18 mouse cellular contexts compared by ENCODE assay signal in the genomic region with DNA sequence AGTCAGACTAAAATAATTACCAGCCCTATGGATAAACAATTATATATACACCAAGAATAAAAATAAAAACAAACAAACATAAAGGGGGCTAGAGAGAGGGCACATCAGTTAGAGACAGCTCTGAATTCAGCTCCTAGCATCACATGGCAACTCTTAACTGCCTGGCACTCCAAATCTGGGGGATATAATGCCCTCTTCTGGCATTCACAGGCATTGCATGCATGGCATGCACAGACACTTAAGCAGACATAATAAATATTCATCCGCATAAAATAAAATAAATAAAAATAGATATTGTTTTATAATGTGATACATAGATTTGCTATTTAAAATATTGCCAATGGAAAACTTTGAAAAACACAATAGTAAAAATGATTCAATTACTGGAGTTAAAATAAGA.
DNase-seq lines count a peak whose midpoint lies in the region; ATAC-seq and TF ChIP-seq lines count a peak whose summit lies in the region.
"Had no signal": no experiment of that assay in that cellular context is flagged by ENCODE, and none has a peak within 500 bp of the region (broad histone marks: within the 10 kb centered on the region; RNA-seq: fewer than 3 reads in every experiment).

No protein-coding gene starts in this region.

- no peak overlapping the region for H3K4me3 ChIP-seq in heart, adult 2 months
- no peak overlapping the region for H3K4me3 ChIP-seq in lung, embryonic 14.5 days (ENCODE audit: low read depth, low read length)
- no peak overlapping the region for H3K4me3 ChIP-seq in E14TG2a.4 (replicated peaks; ENCODE audit: low read length)
- H3K4me3 ChIP-seq: embryonic facial prominence, embryonic 12.5 days; hindbrain, embryonic 15.5 days; limb, embryonic 15.5 days; lung, embryonic 15.5 days; midbrain, embryonic 15.5 days; stomach, embryonic 15.5 days had no signal

- no peak overlapping the region for H3K9ac ChIP-seq in heart, adult 2 months (ENCODE audit: low read depth, low read length)
- H3K9ac ChIP-seq in lung, embryonic 14.5 days, result no peak overlapping the region
- H3K9ac ChIP-seq: embryonic facial prominence, embryonic 12.5 days; hindbrain, embryonic 15.5 days; limb, embryonic 15.5 days; lung, embryonic 15.5 days; midbrain, embryonic 15.5 days; stomach, embryonic 15.5 days had no signal

- H3K4me2 ChIP-seq in lung, embryonic 14.5 days, result no peak overlapping the region
- H3K4me2 ChIP-seq: embryonic facial prominence, embryonic 12.5 days; hindbrain, embryonic 15.5 days; limb, embryonic 15.5 days; lung, embryonic 15.5 days; midbrain, embryonic 15.5 days; stomach, embryonic 15.5 days had no signal

- no peak for DNase-seq in heart, adult 2 months
- DNase-seq in heart, postnatal 25 days (ENCODE audit: low spot score), result no peak
- DNase-seq in lung, embryonic 14.5 days, result no peak
- no peak for DNase-seq in lung, postnatal 25 days (ENCODE audit: low spot score)
- DNase-seq in ZHBTc4 (ENCODE audit: low read depth, low spot score), result peak; percentile 61
- DNase-seq in left cerebral cortex, postnatal 36 days (ENCODE audit: low spot score in 2 of 2), result no peak
- no peak for DNase-seq in urinary bladder, postnatal 25 days (ENCODE audit: low spot score)
- DNase-seq: cerebellum, postnatal 14 days; gastrocnemius, postnatal 10 days; kidney, adult 18-20 months; kidney, postnatal 25 days had no signal

- H3K36me3 ChIP-seq in heart, adult 2 months (ENCODE audit: control insufficient read depth, insufficient read depth, low read length), result no peaks in the 10 kb centered on the region
- no peaks in the 10 kb centered on the region for H3K36me3 ChIP-seq in lung, embryonic 14.5 days (ENCODE audit: insufficient read depth)
- H3K36me3 ChIP-seq in E14TG2a.4 (ENCODE audit: insufficient read depth, low read length), result no peaks in the 10 kb centered on the region
- H3K36me3 ChIP-seq: embryonic facial prominence, embryonic 12.5 days; hindbrain, embryonic 15.5 days; limb, embryonic 15.5 days; lung, embryonic 15.5 days; midbrain, embryonic 15.5 days; stomach, embryonic 15.5 days had no signal

- H3K79me2 ChIP-seq in heart, adult 2 months (replicated peaks; ENCODE audit: control insufficient read depth, insufficient read depth, low read length), result no peaks in the 10 kb centered on the region

- TF ChIP-seq CTCF in heart, adult 2 months (IDR thresholded peaks at IDR 0.05), result peak; percentile 23
- TF ChIP-seq CTCF in lung, embryonic 14.5 days (IDR thresholded peaks at IDR 0.05; ENCODE audit: low read depth), result peak; percentile 41
- peak; percentile 90 for TF ChIP-seq CTCF in E14TG2a.4 (conservative IDR thresholded peaks at IDR 0.05; ENCODE audit: low read length)

- WGBS in heart, adult 2 months, result 87% methylated on average over 1 of the region's 1 CpGs
- 76% methylated on average over 1 of the region's 1 CpGs for WGBS in lung, embryonic 14.5 days

- intact Hi-C loops in heart, adult 2 months (cut with DNase I), result no loop called here
- intact Hi-C loops in heart, postnatal 25 days (cut with DNase I), result no loop called here
- intact Hi-C loops in left cerebral cortex, postnatal 36 days (cut with DNase I), result no loop called here

- no peak for ATAC-seq in lung, embryonic 14.5 days (ENCODE audit: insufficient read depth)
- ATAC-seq: midbrain, embryonic 15.5 days had no signal

- no peaks in the 10 kb centered on the region for H3K4me1 ChIP-seq in heart, adult 2 months (ENCODE audit: control insufficient read depth, insufficient read depth, low read length)
- no peaks in the 10 kb centered on the region for H3K4me1 ChIP-seq in lung, embryonic 14.5 days (ENCODE audit: insufficient read depth)
- no peaks in the 10 kb centered on the region for H3K4me1 ChIP-seq in E14TG2a.4 (replicated peaks; ENCODE audit: low read depth, low read length)
- H3K4me1 ChIP-seq: embryonic facial prominence, embryonic 12.5 days; hindbrain, embryonic 15.5 days; limb, embryonic 15.5 days; lung, embryonic 15.5 days; midbrain, embryonic 15.5 days; stomach, embryonic 15.5 days had no signal

- TF ChIP-seq POLR2A in heart, adult 2 months (IDR thresholded peaks at IDR 0.05; ENCODE audit: insufficient read depth, low read depth, low read length), result no peak

- H3K27me3 ChIP-seq in heart, adult 2 months (ENCODE audit: control insufficient read depth, insufficient read depth, low read length), result no peaks in the 10 kb centered on the region
- H3K27me3 ChIP-seq in lung, embryonic 14.5 days (ENCODE audit: insufficient read depth, low read length), result no peaks in the 10 kb centered on the region
- peaks cover 3% of the 10 kb centered on the region; the same call in 1 of the 2 replicates for H3K27me3 ChIP-seq in E14TG2a.4 (ENCODE audit: insufficient read depth, low read length)
- H3K27me3 ChIP-seq: embryonic facial prominence, embryonic 12.5 days; hindbrain, embryonic 15.5 days; limb, embryonic 15.5 days; lung, embryonic 15.5 days; midbrain, embryonic 15.5 days; stomach, embryonic 15.5 days had no signal

- H3K27ac ChIP-seq in heart, adult 2 months, result no peak overlapping the region
- H3K27ac ChIP-seq in lung, embryonic 14.5 days (ENCODE audit: low read depth), result no peak overlapping the region
- H3K27ac ChIP-seq: embryonic facial prominence, embryonic 12.5 days; hindbrain, embryonic 15.5 days; limb, embryonic 15.5 days; lung, embryonic 15.5 days; midbrain, embryonic 15.5 days; stomach, embryonic 15.5 days had no signal

- TF ChIP-seq EP300 in heart, adult 2 months (IDR thresholded peaks at IDR 0.05; ENCODE audit: insufficient read depth, low read depth, low read length), result no peak

- H3K9me3 ChIP-seq in lung, embryonic 14.5 days (ENCODE audit: low read depth, low read length), result no peaks in the 10 kb centered on the region
- no peaks in the 10 kb centered on the region for H3K9me3 ChIP-seq in E14TG2a.4 (ENCODE audit: low read length)
- H3K9me3 ChIP-seq: embryonic facial prominence, embryonic 12.5 days; hindbrain, embryonic 15.5 days; limb, embryonic 15.5 days; lung, embryonic 15.5 days; midbrain, embryonic 15.5 days; stomach, embryonic 15.5 days had no signal

Comparison
In these comparisons a context has a peak if more than half of its experiments do, and no peak if none do; other contexts are left out.
1. CTCF ChIP-seq: peak in every context shown above with its lines; median percentile 90 in E14TG2a.4; 41 in lung, embryonic 14.5 days; 23 in heart, adult 2 months.